In genomic region chr1:87755641-87756470, GRCm38 (mm10) we compare ENCODE assay signal across 8 mouse cellular contexts. TPM values are rescaled to one million over a fixed set of nuclear protein-coding genes. Genes with fewer than 3 reads are reported as not detected.
DNase-seq lines count a peak whose midpoint lies in the region; ATAC-seq lines count a peak whose summit lies in the region.

TSS of gene Atg16l1 (plus strand) at chr1:87755870.

- no peaks in the 10 kb centered on the region for H3K27me3 ChIP-seq in forebrain, embryonic 14.5 days (replicated peaks; ENCODE audit: control insufficient read depth, insufficient read depth, low read length)
- H3K27me3 ChIP-seq in neural tube, embryonic 15.5 days (replicated peaks), result 0 out of 2 replicates have a peak, but pooled peaks cover 7% of the 10 kb centered on the region

- H3K9me3 ChIP-seq in forebrain, embryonic 14.5 days (replicated peaks; ENCODE audit: control insufficient read depth, low read length), result no peaks in the 10 kb centered on the region
- H3K9me3 ChIP-seq in neural tube, embryonic 15.5 days (replicated peaks), result no peaks in the 10 kb centered on the region

- intact Hi-C loops in heart, postnatal 14 days (cut with DNase I), result loop anchor here (2.0 kb wide), 1 partner anchor 309 kb away; no protein-coding TSS in a partner anchor

- no peaks in the 10 kb centered on the region; the same call in 1 of the 2 replicates for H3K4me1 ChIP-seq in forebrain, embryonic 14.5 days (ENCODE audit: control insufficient read depth, insufficient read depth, low read length)
- H3K4me1 ChIP-seq in neural tube, embryonic 15.5 days, result peaks cover 20% of the 10 kb centered on the region

- WGBS in forebrain, embryonic 14.5 days, result under 1% methylated on average over 78 of the region's 79 CpGs
- WGBS in neural tube, embryonic 15.5 days, result under 1% methylated on average over 79 of the region's 79 CpGs

- peak within 1 kb of the TSS; percentile 92 for H3K9ac ChIP-seq in forebrain, embryonic 14.5 days (ENCODE audit: low read length)
- H3K9ac ChIP-seq in neural tube, embryonic 15.5 days (replicated peaks), result peak within 1 kb of the TSS; percentile 68

- H3K36me3 ChIP-seq in forebrain, embryonic 14.5 days (ENCODE audit: control insufficient read depth, insufficient read depth, low read length), result peaks cover 21% of the 10 kb centered on the region; the same call in 1 of the 2 replicates
- H3K36me3 ChIP-seq in neural tube, embryonic 15.5 days, result peaks cover 18% of the 10 kb centered on the region

- H3K27ac ChIP-seq in forebrain, embryonic 14.5 days (ENCODE audit: low read depth, low read length), result peak within 1 kb of the TSS; percentile 85
- peak within 1 kb of the TSS; percentile 89 for H3K27ac ChIP-seq in neural tube, embryonic 15.5 days (replicated peaks)

- peak; percentile 96 for DNase-seq in ES-CJ7 (ENCODE audit: low read depth, low spot score)
- peak; percentile 91 for DNase-seq in cerebellum, adult 11 months
- peak; percentile 99 for DNase-seq in forebrain, embryonic 14.5 days (ENCODE audit: low spot score)
- DNase-seq in heart, postnatal 14 days, result peak; percentile 92 to 95
- DNase-seq in layer of hippocampus, adult 11-12 months (ENCODE audit: low spot score), result peak; percentile 95
- DNase-seq in lung, adult 18-20 months, result peak; percentile 95 to 96
- DNase-seq in testis, postnatal 14 days (ENCODE audit: low spot score), result peak; percentile 95

- peak within 1 kb of the TSS; percentile 65 for H3K4me2 ChIP-seq in forebrain, embryonic 14.5 days (ENCODE audit: low read length)
- peak within 1 kb of the TSS; percentile 67 for H3K4me2 ChIP-seq in neural tube, embryonic 15.5 days

- ATAC-seq in forebrain, embryonic 14.5 days, result peak; percentile 99
- peak; percentile 99 for ATAC-seq in neural tube, embryonic 15.5 days (ENCODE audit: low FRiP score)

- H3K4me3 ChIP-seq in forebrain, embryonic 14.5 days (ENCODE audit: low read depth, low read length), result peak within 1 kb of the TSS; percentile 94
- H3K4me3 ChIP-seq in neural tube, embryonic 15.5 days (replicated peaks), result peak within 1 kb of the TSS; percentile 62

RNA-seq across cellular contexts. Expression of gene Atg16l1, which starts in this region (rescaled TPM):
- polyA plus RNA-seq in forebrain, embryonic 14.5 days (2014; fragmentation: Nextera tagmentation; extraction: Ambion mirVana), result 50.0 and 60.3 TPM in 2 replicates
- 10 to 100 TPM; 28.6 to 30.1 TPM for total RNA-seq in heart, postnatal 14 days (2021)
- polyA plus RNA-seq in neural tube, embryonic 15.5 days (2015; fragmentation: Nextera tagmentation; extraction: Ambion mirVana), result 65.4 and 74.5 TPM in 2 replicates

Comparison
In these comparisons a context has a peak if more than half of its experiments do, and no peak if none do; other contexts are left out.
1. Peak in every context shown above with its lines: DNase-seq, ATAC-seq, H3K4me3 ChIP-seq and H3K27ac ChIP-seq.